Mouse (Mus musculus): Measurements from ENCODE around the gene Axin2. TPM values are rescaled to one million over a fixed set of nuclear protein-coding genes. Genes with fewer than 3 reads are reported as not detected.

The Axin2 gene
- polyA plus RNA-seq, 1 experiment from 2014 or later = not detected

- Histone ChIP-seq H3K36me3 (ENCODE audit: inconsistent target) (no peaks in the 10 kb centered on the region), H3K27ac (no peak overlapping the region), H3K4me3 (ENCODE audit: inconsistent target) (no peak overlapping the region), H3K79me2 (ENCODE audit: inconsistent target) (no peaks in the 10 kb centered on the region)
- 79% methylated on average over 4 of the region's 4 CpGs for WGBS (ENCODE audit: missing documents)
These were observed 9.0 kb downstream of the Axin2 start for GRCm38 (mm10) chr11:108929176-108929575.

- no peak overlapping the region for H3K27ac ChIP-seq
- H3K36me3 ChIP-seq (ENCODE audit: inconsistent target) = no peaks in the 10 kb centered on the region
- no peak overlapping the region for H3K4me3 ChIP-seq (ENCODE audit: inconsistent target)
- WGBS (ENCODE audit: missing documents) = 84% methylated on average over 6 of the region's 6 CpGs
- H3K79me2 ChIP-seq (ENCODE audit: inconsistent target) = no peaks in the 10 kb centered on the region
These were observed 9.6 kb downstream of the Axin2 start for GRCm38 (mm10) chr11:108929700-108930099.

- H3K79me2 ChIP-seq (ENCODE audit: inconsistent target) = no peaks in the 10 kb centered on the region
- H3K4me3 ChIP-seq (ENCODE audit: inconsistent target) = no peak overlapping the region
- H3K27ac ChIP-seq = no peak overlapping the region
- WGBS (ENCODE audit: missing documents) = 86% methylated on average over 2 of the region's 3 CpGs
- no peaks in the 10 kb centered on the region for H3K36me3 ChIP-seq (ENCODE audit: inconsistent target)
These were observed 10.5 kb downstream of the Axin2 start for GRCm38 (mm10) chr11:108930612-108931011.

- WGBS (ENCODE audit: missing documents) = 89% methylated on average over 9 of the region's 9 CpGs
- Histone ChIP-seq H3K4me3 (ENCODE audit: inconsistent target) (no peak overlapping the region), H3K36me3 (ENCODE audit: inconsistent target) (no peaks in the 10 kb centered on the region), H3K79me2 (ENCODE audit: inconsistent target) (no peaks in the 10 kb centered on the region), H3K27ac (no peak overlapping the region)
These were observed 13.7 kb downstream of the Axin2 start for GRCm38 (mm10) chr11:108933835-108934234.

GRCm38 (mm10) chr11:108935128-108935868, 15.1 kb downstream of the Axin2 start:
- Histone ChIP-seq H3K27ac (no peak overlapping the region), H3K79me2 (ENCODE audit: inconsistent target) (no peaks in the 10 kb centered on the region), H3K36me3 (ENCODE audit: inconsistent target) (no peaks in the 10 kb centered on the region), H3K4me3 (ENCODE audit: inconsistent target) (no peak overlapping the region)
- WGBS (ENCODE audit: missing documents) = 90% methylated on average over 14 of the region's 18 CpGs

GRCm38 (mm10) chr11:108936016-108936792, 16.1 kb downstream of the Axin2 start:
- 89% methylated on average over 18 of the region's 18 CpGs for WGBS (ENCODE audit: missing documents)
- Histone ChIP-seq H3K36me3 (ENCODE audit: inconsistent target) (no peaks in the 10 kb centered on the region), H3K79me2 (ENCODE audit: inconsistent target) (no peaks in the 10 kb centered on the region), H3K27ac (no peak overlapping the region), H3K4me3 (ENCODE audit: inconsistent target) (no peak overlapping the region)

- Histone ChIP-seq H3K79me2 (ENCODE audit: inconsistent target) (no peaks in the 10 kb centered on the region), H3K27ac (no peak overlapping the region), H3K4me3 (ENCODE audit: inconsistent target) (no peak overlapping the region), H3K36me3 (ENCODE audit: inconsistent target) (no peaks in the 10 kb centered on the region)
- WGBS (ENCODE audit: missing documents) = 87% methylated on average over 16 of the region's 19 CpGs
These were observed 20.7 kb downstream of the Axin2 start for GRCm38 (mm10) chr11:108940655-108941412.

GRCm38 (mm10) chr11:108941836-108942235, 21.7 kb downstream of the Axin2 start:
- Histone ChIP-seq H3K27ac (no peak overlapping the region), H3K36me3 (ENCODE audit: inconsistent target) (no peaks in the 10 kb centered on the region), H3K4me3 (ENCODE audit: inconsistent target) (no peak overlapping the region), H3K79me2 (ENCODE audit: inconsistent target) (no peaks in the 10 kb centered on the region)
- 96% methylated on average over 18 of the region's 18 CpGs for WGBS (ENCODE audit: missing documents)

GRCm38 (mm10) chr11:108943741-108944140, 23.6 kb downstream of the Axin2 start:
- Histone ChIP-seq H3K79me2 (ENCODE audit: inconsistent target) (no peaks in the 10 kb centered on the region), H3K4me3 (ENCODE audit: inconsistent target) (no peak overlapping the region), H3K36me3 (ENCODE audit: inconsistent target) (no peaks in the 10 kb centered on the region), H3K27ac (no peak overlapping the region)
- WGBS (ENCODE audit: missing documents) = 86% methylated on average over 8 of the region's 11 CpGs

- H3K36me3 ChIP-seq (ENCODE audit: inconsistent target) = no peaks in the 10 kb centered on the region
- H3K4me3 ChIP-seq (ENCODE audit: inconsistent target) = no peak overlapping the region
- no peak overlapping the region for H3K27ac ChIP-seq
- H3K79me2 ChIP-seq (ENCODE audit: inconsistent target) = no peaks in the 10 kb centered on the region
- WGBS (ENCODE audit: missing documents) = 97% methylated on average over 9 of the region's 9 CpGs
These were observed 25.5 kb downstream of the Axin2 start for GRCm38 (mm10) chr11:108945666-108946065.

GRCm38 (mm10) chr11:108947425-108948184, 27.5 kb downstream of the Axin2 start:
- Histone ChIP-seq H3K36me3 (ENCODE audit: inconsistent target) (no peaks in the 10 kb centered on the region), H3K4me3 (ENCODE audit: inconsistent target) (no peak overlapping the region), H3K79me2 (ENCODE audit: inconsistent target) (no peaks in the 10 kb centered on the region), H3K27ac (no peak overlapping the region)
- WGBS (ENCODE audit: missing documents) = 90% methylated on average over 20 of the region's 20 CpGs

GRCm38 (mm10) chr11:108948501-108948900, 28.4 kb downstream of the Axin2 start:
- 94% methylated on average over 7 of the region's 7 CpGs for WGBS (ENCODE audit: missing documents)
- Histone ChIP-seq H3K36me3 (ENCODE audit: inconsistent target) (no peaks in the 10 kb centered on the region), H3K27ac (no peak overlapping the region), H3K4me3 (ENCODE audit: inconsistent target) (no peak overlapping the region), H3K79me2 (ENCODE audit: inconsistent target) (no peaks in the 10 kb centered on the region)

- no peaks in the 10 kb centered on the region for H3K79me2 ChIP-seq (ENCODE audit: inconsistent target)
- no peak overlapping the region for H3K4me3 ChIP-seq (ENCODE audit: inconsistent target)
- H3K27ac ChIP-seq = no peak overlapping the region
- H3K36me3 ChIP-seq (ENCODE audit: inconsistent target) = no peaks in the 10 kb centered on the region
- 93% methylated on average over 6 of the region's 10 CpGs for WGBS (ENCODE audit: missing documents)
These were observed 28.8 kb downstream of the Axin2 start for GRCm38 (mm10) chr11:108948931-108949330.

- WGBS (ENCODE audit: missing documents) = 55% methylated on average over 5 of the region's 5 CpGs
- Histone ChIP-seq H3K4me3 (ENCODE audit: inconsistent target) (no peak overlapping the region), H3K27ac (no peak overlapping the region), H3K79me2 (ENCODE audit: inconsistent target) (no peaks in the 10 kb centered on the region), H3K36me3 (ENCODE audit: inconsistent target) (no peaks in the 10 kb centered on the region)
These were observed 32.2 kb downstream of the Axin2 start for GRCm38 (mm10) chr11:108952343-108952742.

All from macrophage (primary cell).